Mouse (Mus musculus) heart, adult 2 months (tissue): Measurements from ENCODE around the gene Fahd2a.

Source experiments
- CTCF ChIP-seq: fragments of 200-600 bp; IDR thresholded peaks from 2 replicates; pipeline ENCODE4 v1.8.1; 2022; ENCODE audit warnings: antibody characterized with exemption, mild to moderate bottlenecking, moderate library complexity
- POLR2A ChIP-seq: fragments of 200-500 bp; IDR thresholded peaks from 2 replicates; pipeline ENCODE4 v1.6.1; 2011; ENCODE audit warnings: mild to moderate bottlenecking, low read depth, low read length, control low read depth; ENCODE audit not compliant: insufficient read depth

DNA sequence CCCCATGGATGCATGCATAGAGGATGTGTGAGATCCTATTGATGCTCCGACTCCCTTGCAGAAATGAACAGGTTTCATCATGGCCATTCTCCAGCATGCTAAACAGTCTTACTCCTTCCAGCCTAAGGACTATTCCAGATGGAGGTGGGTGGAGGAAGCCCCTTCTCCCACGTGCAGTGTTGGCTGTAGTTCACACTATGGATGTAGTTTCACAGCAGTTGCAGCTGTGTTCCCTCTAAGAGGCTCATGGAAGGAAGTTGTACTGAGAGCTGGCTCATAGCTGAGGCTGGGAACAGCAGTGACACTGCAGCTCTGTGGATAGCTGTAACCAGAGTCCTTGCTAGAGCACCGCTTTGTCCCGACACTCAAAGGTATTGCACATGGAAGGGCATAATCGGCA lies 6.7 kb downstream of the Fahd2a start:
- TF ChIP-seq CTCF = no peak
- TF ChIP-seq POLR2A = no peak
